Mouse (Mus musculus): ENCODE measurements around the gene Ube2d1. TPM values are rescaled to one million over a fixed set of nuclear protein-coding genes. Genes with fewer than 3 reads are reported as not detected.

Gene Ube2d1
- polyA plus RNA-seq, 1 experiment from 2014 or later: 53.5 TPM

- Histone ChIP-seq H3K9me3 (no peaks in the 10 kb centered on the region), H3K4me1 (no peaks in the 10 kb centered on the region), H3K27ac (no peak overlapping the region), H3K36me3 (no peaks in the 10 kb centered on the region), H3K4me2 (no peak overlapping the region), H3K27me3 (no peaks in the 10 kb centered on the region), H3K9ac (no peak overlapping the region), H3K4me3 (no peak overlapping the region)
- ATAC-seq (ENCODE audit: borderline replicate concordance, extremely low read depth, low FRiP score, low TSS enrichment): no peak
- 68% methylated on average over 11 of the region's 11 CpGs for WGBS
These were observed 31.0 kb upstream of the Ube2d1 start for GRCm38 (mm10) chr10:71316056-71316455.

GRCm38 (mm10) chr10:71314596-71314995, 29.5 kb upstream of the Ube2d1 start:
- ATAC-seq (ENCODE audit: borderline replicate concordance, extremely low read depth, low FRiP score, low TSS enrichment): no peak
- H3K36me3 ChIP-seq: no peaks in the 10 kb centered on the region
- 51% methylated on average over 3 of the region's 3 CpGs for WGBS
- no peak overlapping the region for H3K27ac ChIP-seq
- no peaks in the 10 kb centered on the region for H3K4me1 ChIP-seq
- no peaks in the 10 kb centered on the region for H3K27me3 ChIP-seq
- H3K4me2 ChIP-seq: no peak overlapping the region
- no peaks in the 10 kb centered on the region for H3K9me3 ChIP-seq
- H3K4me3 ChIP-seq: no peak overlapping the region
- no peak overlapping the region for H3K9ac ChIP-seq

- Histone ChIP-seq H3K4me2 (no peak overlapping the region), H3K36me3 (no peaks in the 10 kb centered on the region), H3K9ac (no peak overlapping the region), H3K27ac (no peak overlapping the region), H3K4me1 (no peaks in the 10 kb centered on the region), H3K27me3 (no peaks in the 10 kb centered on the region), H3K9me3 (no peaks in the 10 kb centered on the region), H3K4me3 (no peak overlapping the region)
- ATAC-seq (ENCODE audit: borderline replicate concordance, extremely low read depth, low FRiP score, low TSS enrichment): no peak
- 57% methylated on average over 3 of the region's 3 CpGs for WGBS
These were observed 25.2 kb upstream of the Ube2d1 start for GRCm38 (mm10) chr10:71310288-71310687.

GRCm38 (mm10) chr10:71308199-71308598, 23.1 kb upstream of the Ube2d1 start:
- Histone ChIP-seq H3K27ac (no peak overlapping the region), H3K4me3 (no peak overlapping the region), H3K9me3 (no peaks in the 10 kb centered on the region), H3K4me1 (no peaks in the 10 kb centered on the region), H3K9ac (no peak overlapping the region), H3K36me3 (no peaks in the 10 kb centered on the region), H3K27me3 (no peaks in the 10 kb centered on the region), H3K4me2 (no peak overlapping the region)
- ATAC-seq (ENCODE audit: borderline replicate concordance, extremely low read depth, low FRiP score, low TSS enrichment): no peak
- 88% methylated on average over 5 of the region's 5 CpGs for WGBS

GRCm38 (mm10) chr10:71306759-71307158, 21.7 kb upstream of the Ube2d1 start:
- 55% methylated on average over 6 of the region's 6 CpGs for WGBS
- Histone ChIP-seq H3K4me1 (no peaks in the 10 kb centered on the region), H3K4me2 (peak overlapping the region; percentile 47; the same call in 1 of the 2 replicates), H3K4me3 (no peak overlapping the region), H3K27ac (no peak overlapping the region), H3K9ac (no peak overlapping the region), H3K27me3 (no peaks in the 10 kb centered on the region), H3K9me3 (no peaks in the 10 kb centered on the region), H3K36me3 (no peaks in the 10 kb centered on the region)
- no peak for ATAC-seq (ENCODE audit: borderline replicate concordance, extremely low read depth, low FRiP score, low TSS enrichment)

GRCm38 (mm10) chr10:71306190-71306589, 21.1 kb upstream of the Ube2d1 start:
- Histone ChIP-seq H3K27ac (no peak overlapping the region), H3K36me3 (no peaks in the 10 kb centered on the region), H3K4me1 (no peaks in the 10 kb centered on the region), H3K9ac (no peak overlapping the region), H3K9me3 (no peaks in the 10 kb centered on the region), H3K27me3 (no peaks in the 10 kb centered on the region), H3K4me3 (0 out of 2 replicates have a peak overlapping the region, but pooled peaks have one; percentile 13), H3K4me2 (peak overlapping the region; percentile 47)
- 6% methylated on average over 6 of the region's 6 CpGs for WGBS
- ATAC-seq (ENCODE audit: borderline replicate concordance, extremely low read depth, low FRiP score, low TSS enrichment): no peak

GRCm38 (mm10) chr10:71302490-71302889, 17.4 kb upstream of the Ube2d1 start:
- no peak overlapping the region for H3K4me2 ChIP-seq
- no peaks in the 10 kb centered on the region for H3K9me3 ChIP-seq
- H3K27me3 ChIP-seq: no peaks in the 10 kb centered on the region
- 22% methylated on average over 5 of the region's 5 CpGs for WGBS
- no peak for ATAC-seq (ENCODE audit: borderline replicate concordance, extremely low read depth, low FRiP score, low TSS enrichment)
- H3K4me3 ChIP-seq: no peak overlapping the region
- no peak overlapping the region for H3K27ac ChIP-seq
- H3K36me3 ChIP-seq: no peaks in the 10 kb centered on the region
- no peaks in the 10 kb centered on the region for H3K4me1 ChIP-seq
- H3K9ac ChIP-seq: no peak overlapping the region

GRCm38 (mm10) chr10:71300161-71300560, 15.1 kb upstream of the Ube2d1 start:
- no peak overlapping the region for H3K4me2 ChIP-seq
- H3K36me3 ChIP-seq: no peaks in the 10 kb centered on the region
- no peaks in the 10 kb centered on the region for H3K9me3 ChIP-seq
- no peaks in the 10 kb centered on the region for H3K27me3 ChIP-seq
- H3K9ac ChIP-seq: no peak overlapping the region
- no peaks in the 10 kb centered on the region for H3K4me1 ChIP-seq
- 66% methylated on average over 16 of the region's 16 CpGs for WGBS
- H3K4me3 ChIP-seq: no peak overlapping the region
- no peak overlapping the region for H3K27ac ChIP-seq
- no peak for ATAC-seq (ENCODE audit: borderline replicate concordance, extremely low read depth, low FRiP score, low TSS enrichment)

GRCm38 (mm10) chr10:71293245-71293644, 8.2 kb upstream of the Ube2d1 start:
- no peak overlapping the region for H3K4me2 ChIP-seq
- peaks cover 10% of the 10 kb centered on the region for H3K4me1 ChIP-seq
- H3K27me3 ChIP-seq: no peaks in the 10 kb centered on the region
- no peak for ATAC-seq (ENCODE audit: borderline replicate concordance, extremely low read depth, low FRiP score, low TSS enrichment)
- no peaks in the 10 kb centered on the region for H3K9me3 ChIP-seq
- no peaks in the 10 kb centered on the region for H3K36me3 ChIP-seq
- H3K4me3 ChIP-seq: no peak overlapping the region
- 49% methylated on average over 4 of the region's 4 CpGs for WGBS
- H3K27ac ChIP-seq: no peak overlapping the region
- H3K9ac ChIP-seq: no peak overlapping the region

GRCm38 (mm10) chr10:71292254-71292653, 7.2 kb upstream of the Ube2d1 start:
- H3K36me3 ChIP-seq: no peaks in the 10 kb centered on the region
- no peaks in the 10 kb centered on the region for H3K9me3 ChIP-seq
- H3K4me3 ChIP-seq: no peak overlapping the region
- no peaks in the 10 kb centered on the region for H3K27me3 ChIP-seq
- WGBS: 5% methylated on average over 8 of the region's 11 CpGs
- peak overlapping the region; percentile 26 for H3K4me2 ChIP-seq
- peak; percentile 62; the same call in 1 of the 2 replicates for ATAC-seq (ENCODE audit: borderline replicate concordance, extremely low read depth, low FRiP score, low TSS enrichment)
- H3K4me1 ChIP-seq: peaks cover 10% of the 10 kb centered on the region
- H3K9ac ChIP-seq: no peak overlapping the region
- H3K27ac ChIP-seq: no peak overlapping the region

GRCm38 (mm10) chr10:71291801-71292200, 6.7 kb upstream of the Ube2d1 start:
- Histone ChIP-seq H3K9ac (no peak overlapping the region), H3K4me3 (no peak overlapping the region), H3K27me3 (no peaks in the 10 kb centered on the region), H3K9me3 (no peaks in the 10 kb centered on the region), H3K36me3 (no peaks in the 10 kb centered on the region), H3K4me2 (peak overlapping the region; percentile 26), H3K27ac (no peak overlapping the region), H3K4me1 (peaks cover 10% of the 10 kb centered on the region)
- peak; percentile 28; the same call in 1 of the 2 replicates for ATAC-seq (ENCODE audit: borderline replicate concordance, extremely low read depth, low FRiP score, low TSS enrichment)
- 13% methylated on average over 4 of the region's 4 CpGs for WGBS

GRCm38 (mm10) chr10:71291179-71291661, 6.2 kb upstream of the Ube2d1 start:
- WGBS: 18% methylated on average over 3 of the region's 3 CpGs
- Histone ChIP-seq H3K4me1 (peaks cover 10% of the 10 kb centered on the region), H3K27ac (no peak overlapping the region), H3K9ac (no peak overlapping the region), H3K27me3 (no peaks in the 10 kb centered on the region; the same call in 1 of the 2 replicates), H3K9me3 (no peaks in the 10 kb centered on the region), H3K36me3 (no peaks in the 10 kb centered on the region), H3K4me3 (no peak overlapping the region), H3K4me2 (no peak overlapping the region)
- ATAC-seq (ENCODE audit: borderline replicate concordance, extremely low read depth, low FRiP score, low TSS enrichment): no peak
